Mouse (Mus musculus) ES-E14 (cell line): ENCODE results near the gene Rab4a. TPM values are rescaled to one million over a fixed set of nuclear protein-coding genes. Genes with fewer than 3 reads are reported as not detected.

Experiments
- DNase-seq: peaks from one replicate; pipeline ENCODE4 v3.0.0-alpha.2; 2013; ENCODE audit warnings: low read depth, low spot score
- H3K27ac ChIP-seq: 2 replicates; pipeline ENCODE4 v1.5.1; 2012; ENCODE audit warnings: low read depth, mild to moderate bottlenecking, low read length, moderate library complexity, mixed read lengths; ENCODE audit not compliant: poor library complexity, insufficient read depth, severe bottlenecking
- H3K36me3 ChIP-seq: 2 replicates; pipeline ENCODE4 v1.6.1; 2012; ENCODE audit warnings: mild to moderate bottlenecking, low read length, moderate library complexity, mixed read lengths; ENCODE audit not compliant: control insufficient read depth, poor library complexity, insufficient read depth, severe bottlenecking
- H3K4me1 ChIP-seq, 2 experiments: fragments of 150-350 bp in 1 of 2; sonication (generic) in 1 of 2; 2 replicates each; pipeline ENCODE4 v1.6.1; 2012; ENCODE audit warnings: low read length in 2 of 2, mild to moderate bottlenecking in 1 of 2, mixed read lengths in 1 of 2; ENCODE audit not compliant: control insufficient read depth in 2 of 2, insufficient read depth in 2 of 2, poor library complexity in 1 of 2
- H3K4me3 ChIP-seq, 2 experiments: fragments of 150-350 bp in 1 of 2; sonication (generic) in 1 of 2; 2 replicates each; pipeline ENCODE4 v1.5.1; 2012; ENCODE audit warnings: low read length in 2 of 2, low read depth in 1 of 2, mild to moderate bottlenecking in 1 of 2, mixed read lengths in 1 of 2; ENCODE audit not compliant: insufficient read depth in 1 of 2, poor library complexity in 1 of 2, severe bottlenecking in 1 of 2
- H3K9ac ChIP-seq: 2 replicates; pipeline ENCODE4 v1.6.1; 2012; ENCODE audit warnings: low read depth, mild to moderate bottlenecking, low read length, mixed read lengths; ENCODE audit not compliant: poor library complexity, insufficient read depth, severe bottlenecking
- H3K9me3 ChIP-seq: fragments of 150-350 bp; sonication (generic); 2 replicates; pipeline ENCODE4 v1.6.1; 2012; ENCODE audit warnings: low read depth, mild to moderate bottlenecking, low read length; ENCODE audit not compliant: control insufficient read depth, insufficient read depth
- CHD2 ChIP-seq: IDR thresholded peaks from 2 replicates; pipeline ENCODE4 v1.6.1; 2014; ENCODE audit warnings: mild to moderate bottlenecking, low read depth, low read length, inconsistent platforms
- HCFC1 ChIP-seq: IDR thresholded peaks from 2 replicates; pipeline ENCODE4 v1.6.1; 2012; ENCODE audit warnings: low read length, inconsistent platforms, borderline replicate concordance; ENCODE audit not compliant: insufficient read depth
- MAFK ChIP-seq: IDR thresholded peaks from 2 replicates; pipeline ENCODE4 v1.6.1; 2014; ENCODE audit warnings: mild to moderate bottlenecking, low read depth, low read length, inconsistent platforms; ENCODE audit not compliant: insufficient read depth
- ZC3H11A ChIP-seq: IDR thresholded peaks from 2 replicates; pipeline ENCODE4 v1.6.1; 2012; ENCODE audit warnings: low read depth, mild to moderate bottlenecking, inconsistent platforms, low read length, borderline replicate concordance
- ZNF384 ChIP-seq: IDR thresholded peaks from 2 replicates; pipeline ENCODE4 v1.6.1; 2012; ENCODE audit warnings: low read depth, low read length, inconsistent platforms
- in situ Hi-C, 2 experiments: fragments of 600-800 bp; cut with MboI; formaldehyde crosslinking; loops; one replicate each; pipeline ENCODE4 v1.15.1; 2025; ENCODE audit warnings: low sequenced_read_pairs in 2 of 2, inconsistent platforms in 1 of 2; ENCODE audit not compliant: unreplicated experiment in 2 of 2
- total RNA-seq: library from RNA; depleted of rRNA; stranded (reverse); fragments of 300-350 nt; gene quantifications from 2 replicates; pipeline ENCODE4 v1.2.3, GENCODE M21; 2012

Gene Rab4a
- total RNA-seq, 1 experiment = 29.6 TPM

DNA sequence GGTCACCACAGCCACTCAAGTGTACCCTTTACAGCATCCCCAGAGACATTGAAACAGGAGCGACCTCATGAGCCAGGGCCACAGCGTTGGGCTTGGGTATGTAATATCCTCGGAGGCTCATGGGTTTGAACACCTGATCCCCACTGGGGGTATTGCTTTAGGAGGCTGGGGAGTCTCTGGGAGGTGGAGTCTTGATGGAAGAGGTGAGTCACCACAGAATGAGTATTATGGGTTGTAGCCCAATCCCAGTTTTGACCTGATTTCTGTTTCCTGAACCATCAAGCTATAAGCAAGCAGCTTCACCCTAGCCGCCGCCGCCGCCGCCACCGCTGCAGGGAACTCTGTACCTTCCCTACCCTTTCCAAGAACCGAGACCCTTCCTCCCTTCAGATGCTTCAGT, 40.2 kb downstream of the Rab4a start:
- Histone ChIP-seq H3K4me3 (no peak overlapping the region), H3K9ac (no peak overlapping the region), H3K4me1 (peaks cover 0 to 11% of the 10 kb centered on the region in 2 experiments; a peak in 2 of 4 replicates), H3K9me3 (no peaks in the 10 kb centered on the region), H3K27ac (no peak overlapping the region), H3K36me3 (peaks cover 5% of the 10 kb centered on the region; the same call in 1 of the 2 replicates)
- DNase-seq = no peak
- TF ChIP-seq HCFC1 = no peak
- TF ChIP-seq CHD2 = no peak
- TF ChIP-seq MAFK = no peak
- no peak for TF ChIP-seq ZNF384
- in situ Hi-C loops = no loop called here

DNA sequence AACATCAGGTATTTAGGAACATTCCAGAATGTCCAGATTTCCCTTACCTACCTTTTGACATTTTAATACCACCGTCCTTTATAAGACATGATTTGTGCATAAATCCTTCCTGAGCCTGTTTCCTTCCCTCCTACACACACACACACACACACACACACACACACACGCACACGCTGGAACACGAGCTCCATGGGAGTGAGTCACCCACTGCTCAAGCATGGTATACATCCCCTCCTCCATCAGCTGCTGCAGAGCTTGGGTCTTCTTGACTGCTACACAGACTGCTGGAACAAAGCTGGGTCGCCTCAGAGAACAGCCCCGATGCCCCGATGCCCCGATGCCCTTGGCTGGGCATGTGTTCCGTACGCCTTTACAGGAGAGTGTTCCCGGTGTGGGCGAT, 40.7 kb downstream of the Rab4a start:
- in situ Hi-C loops = no loop called here
- Histone ChIP-seq H3K9ac (no peak overlapping the region), H3K4me3 (no peak overlapping the region), H3K27ac (no peak overlapping the region; the same call in 1 of the 2 replicates), H3K9me3 (no peaks in the 10 kb centered on the region), H3K36me3 (peaks cover 5% of the 10 kb centered on the region; the same call in 1 of the 2 replicates), H3K4me1 (peaks cover 0 to 11% of the 10 kb centered on the region in 2 experiments; a peak in 2 of 4 replicates)
- TF ChIP-seq ZNF384 (no peak), ZC3H11A (no peak), HCFC1 (no peak), CHD2 (no peak), MAFK (no peak)
- no peak for DNase-seq

DNA sequence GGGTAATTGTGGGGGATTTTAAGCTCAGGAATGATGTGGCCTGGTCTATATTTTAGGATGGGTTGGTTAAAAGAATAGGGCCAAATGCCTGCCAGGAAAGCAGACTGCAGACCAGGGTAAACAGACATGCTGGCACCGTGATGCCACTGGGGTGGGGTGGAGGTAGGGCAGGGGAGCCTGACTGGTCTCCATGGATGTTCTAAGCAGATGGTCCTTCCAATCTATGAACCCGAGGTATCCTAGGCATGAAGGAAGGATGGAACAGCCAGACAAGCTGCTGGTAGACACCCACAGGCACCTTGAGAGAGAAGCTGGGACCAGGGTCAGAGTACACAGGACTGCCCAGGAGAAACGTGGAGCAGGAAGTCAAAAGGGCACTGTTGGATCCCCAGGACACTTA, 41.8 kb downstream of the Rab4a start:
- Histone ChIP-seq H3K9ac (no peak overlapping the region), H3K4me3 (no peak overlapping the region), H3K27ac (no peak overlapping the region), H3K4me1 (peaks cover 0 to 9% of the 10 kb centered on the region in 2 experiments; a peak in 1 of 4 replicates), H3K36me3 (peaks cover 3% of the 10 kb centered on the region; the same call in 1 of the 2 replicates), H3K9me3 (no peaks in the 10 kb centered on the region)
- in situ Hi-C loops = no loop called here
- no peak for DNase-seq
- no peak for TF ChIP-seq HCFC1
- no peak for TF ChIP-seq ZNF384
- no peak for TF ChIP-seq MAFK
- TF ChIP-seq CHD2 = no peak
- TF ChIP-seq ZC3H11A = no peak

DNA sequence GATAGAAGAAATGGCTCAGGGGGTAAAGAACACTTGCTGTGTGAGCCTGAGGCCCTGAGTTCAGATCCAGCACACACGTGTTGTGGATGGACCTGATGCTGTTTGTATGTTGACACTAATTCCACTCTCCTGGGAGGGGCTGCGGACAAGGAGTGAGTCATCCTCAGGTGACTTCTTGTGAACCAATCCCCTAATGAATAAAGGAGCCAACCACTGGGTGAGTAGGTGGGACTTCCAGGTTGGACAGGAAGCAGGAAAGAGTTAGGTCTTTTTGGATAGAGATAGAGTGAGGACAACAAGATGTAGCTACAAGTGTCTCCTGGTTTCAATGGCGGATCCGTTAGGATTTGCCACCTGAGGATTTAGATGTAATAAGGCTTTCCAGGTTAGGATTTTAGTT, 43.6 kb downstream of the Rab4a start:
- Histone ChIP-seq H3K27ac (no peak overlapping the region), H3K36me3 (peaks cover 3% of the 10 kb centered on the region; the same call in 1 of the 2 replicates), H3K9ac (peak overlapping the region; percentile 76), H3K4me1 (peaks cover 0 to 9% of the 10 kb centered on the region in 2 experiments; a peak in 1 of 4 replicates), H3K4me3 (peak overlapping the region; percentile 61 to 72), H3K9me3 (no peaks in the 10 kb centered on the region)
- DNase-seq = peak; percentile 56
- TF ChIP-seq ZNF384 = no peak
- no peak for TF ChIP-seq CHD2
- TF ChIP-seq MAFK = no peak
- no peak for TF ChIP-seq ZC3H11A
- in situ Hi-C loops = no loop called here

DNA sequence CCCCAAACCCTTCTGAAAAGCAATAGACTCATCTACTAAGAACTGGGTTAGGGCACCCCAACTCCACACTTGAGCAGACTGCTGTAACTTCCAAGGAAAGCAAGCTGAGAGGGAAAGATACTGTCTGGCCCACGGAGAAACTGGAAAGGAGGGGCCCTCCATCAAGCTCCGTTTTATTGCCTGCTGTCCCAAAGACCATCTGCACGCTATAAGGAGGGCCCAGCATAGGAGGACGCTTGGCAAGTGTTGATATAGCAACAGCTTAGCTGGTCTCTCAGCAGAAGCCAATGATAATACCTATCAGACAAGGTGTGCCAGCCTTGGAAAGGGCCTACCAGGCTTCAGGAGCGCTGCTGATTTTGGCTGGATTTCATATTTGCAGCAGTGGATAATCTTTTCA, 45.8 kb downstream of the Rab4a start:
- Histone ChIP-seq H3K9me3 (no peaks in the 10 kb centered on the region), H3K36me3 (no peaks in the 10 kb centered on the region), H3K4me1 (peaks cover 0 to 11% of the 10 kb centered on the region in 2 experiments; a peak in 1 of 4 replicates), H3K27ac (no peak overlapping the region), H3K9ac (no peak overlapping the region), H3K4me3 (no peak overlapping the region)
- in situ Hi-C loops = no loop called here
- no peak for DNase-seq
- TF ChIP-seq HCFC1 = no peak
- no peak for TF ChIP-seq ZC3H11A
- TF ChIP-seq MAFK = no peak
- no peak for TF ChIP-seq ZNF384
- no peak for TF ChIP-seq CHD2
